Mouse (Mus musculus) forebrain, embryonic 13.5 days (tissue): Measurements from ENCODE around the gene Sbno2. TPM values are rescaled to one million over a fixed set of nuclear protein-coding genes. Genes with fewer than 3 reads are reported as not detected.
A peak's percentile ranks its signal among the peaks of the same experiment; 100 is the strongest.

Source experiments
- ATAC-seq: fragments of 200-750 bp; cut with Nextera tagmentation; 2 replicates; pipeline ENCODE4 v1.8.0; 2017
- H3K27ac ChIP-seq: fragments of 300-500 bp; sonication (generic); 2 replicates; pipeline ENCODE4 v1.5.1; 2015; ENCODE audit warnings: inconsistent platforms, mild to moderate bottlenecking, moderate library complexity
- H3K27me3 ChIP-seq: fragments of 300-500 bp; sonication (generic); 2 replicates; pipeline ENCODE4 v1.6.1; 2015; ENCODE audit warnings: mild to moderate bottlenecking, inconsistent platforms
- H3K36me3 ChIP-seq: fragments of 300-500 bp; sonication (generic); 2 replicates; pipeline ENCODE4 v1.6.1; 2015; ENCODE audit warnings: mild to moderate bottlenecking, inconsistent platforms; ENCODE audit not compliant: poor library complexity, severe bottlenecking
- H3K4me1 ChIP-seq: fragments of 300-500 bp; sonication (generic); 2 replicates; pipeline ENCODE4 v1.6.1; 2015; ENCODE audit warnings: inconsistent platforms
- H3K4me2 ChIP-seq: fragments of 300-500 bp; sonication (generic); 2 replicates; pipeline ENCODE4 v1.6.1; 2015; ENCODE audit warnings: inconsistent platforms, mild to moderate bottlenecking, moderate library complexity
- H3K4me3 ChIP-seq: fragments of 300-500 bp; sonication (generic); 2 replicates; pipeline ENCODE4 v1.5.1; 2015; ENCODE audit warnings: mild to moderate bottlenecking, inconsistent platforms
- H3K9ac ChIP-seq: fragments of 300-500 bp; sonication (generic); 2 replicates; pipeline ENCODE4 v1.6.1; 2015; ENCODE audit warnings: mild to moderate bottlenecking, inconsistent platforms
- H3K9me3 ChIP-seq: fragments of 300-500 bp; sonication (generic); replicated peaks from 2 replicates; pipeline ENCODE4 v1.6.1; 2016; ENCODE audit warnings: inconsistent platforms
- WGBS: fragments of 180-500 bp; shearing (Covaris S2); methylation state at CpG from one replicate; pipeline ENCODE4 v1.1.7; 2015; 5-methylcytosine and 5-hydroxymethylcytosine counted together
- polyA plus RNA-seq: library from polyadenylated mRNA; unstranded; fragments of >200 nt; fragmentation: Nextera tagmentation; extraction: Ambion mirVana; gene quantifications from 2 replicates; pipeline ENCODE4 v1.2.1, GENCODE M21; 2015

Gene Sbno2
- polyA plus RNA-seq, 1 experiment from 2014 or later: 11.6 TPM

DNA sequence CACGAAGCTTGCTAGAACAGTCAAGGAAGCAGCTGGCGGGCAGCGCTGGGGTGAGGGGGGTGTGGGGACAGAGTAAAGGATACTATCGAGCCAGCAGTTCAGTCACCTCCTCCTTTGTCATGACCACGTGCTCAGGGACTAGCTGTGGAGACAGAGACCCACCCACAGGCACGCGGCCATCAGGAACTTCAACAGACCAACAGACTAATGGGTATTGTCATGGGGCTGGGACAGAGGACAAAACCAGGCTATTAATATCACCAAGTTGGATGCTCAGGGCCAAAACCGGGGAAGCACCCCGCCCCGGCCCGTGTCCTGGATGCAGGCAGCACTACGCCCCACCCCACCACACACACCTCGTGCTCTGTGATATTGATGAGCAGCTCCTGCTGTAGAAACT lies 68.5 kb downstream of the Sbno2 start:
- H3K9me3 ChIP-seq: no peaks in the 10 kb centered on the region
- peaks cover 43% of the 10 kb centered on the region for H3K36me3 ChIP-seq
- H3K27me3 ChIP-seq: no peaks in the 10 kb centered on the region
- H3K9ac ChIP-seq: no peak overlapping the region
- no peak overlapping the region for H3K4me2 ChIP-seq
- WGBS: 91% methylated on average over 13 of the region's 13 CpGs
- H3K27ac ChIP-seq: no peak overlapping the region
- no peak overlapping the region for H3K4me3 ChIP-seq
- H3K4me1 ChIP-seq: peaks cover 13% of the 10 kb centered on the region
- ATAC-seq: no peak

DNA sequence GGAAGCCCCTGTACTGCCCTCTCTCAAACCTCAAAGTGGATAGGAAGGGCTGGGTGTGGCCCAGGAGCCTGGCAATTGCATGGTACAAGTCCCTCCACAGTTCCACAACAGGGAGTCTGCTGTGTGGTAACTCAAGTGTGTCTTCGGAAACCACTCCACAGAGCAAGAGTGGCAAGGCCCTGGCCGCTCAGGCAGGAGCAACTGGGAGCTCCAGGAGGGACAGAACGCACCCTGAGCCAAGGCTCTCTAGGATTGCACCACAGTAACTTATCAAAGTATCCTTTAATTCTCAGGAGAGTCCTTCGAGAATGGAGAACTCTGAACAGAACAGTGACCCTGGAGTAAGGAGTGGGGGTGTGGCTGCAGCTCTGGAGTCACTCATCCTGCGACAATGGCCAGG lies 69.7 kb downstream of the Sbno2 start:
- Histone ChIP-seq H3K9ac (no peak overlapping the region), H3K4me3 (no peak overlapping the region), H3K27me3 (no peaks in the 10 kb centered on the region), H3K4me2 (no peak overlapping the region), H3K4me1 (peaks cover 13% of the 10 kb centered on the region), H3K27ac (no peak overlapping the region), H3K9me3 (no peaks in the 10 kb centered on the region), H3K36me3 (peaks cover 43% of the 10 kb centered on the region)
- 98% methylated on average over 5 of the region's 5 CpGs for WGBS
- no peak for ATAC-seq

DNA sequence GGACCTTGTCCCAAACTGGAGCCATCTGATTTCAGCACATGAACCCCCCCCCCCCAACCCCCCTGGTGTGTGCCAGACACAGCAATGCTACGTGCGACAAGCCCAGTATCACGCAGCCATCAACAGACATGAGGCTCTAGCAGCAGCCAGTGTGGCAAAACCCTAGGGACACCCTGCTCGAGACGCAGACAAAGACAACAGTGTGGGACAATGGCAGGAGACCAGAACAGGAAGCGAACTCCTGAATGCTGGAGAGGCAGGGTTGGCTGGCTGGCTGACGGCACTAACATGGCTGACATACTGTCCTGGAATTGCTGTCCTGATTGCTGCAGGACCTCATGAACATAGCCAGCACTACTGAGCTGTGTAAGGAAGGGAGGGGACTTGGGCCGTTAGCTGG lies 70.2 kb downstream of the Sbno2 start:
- no peak overlapping the region for H3K4me2 ChIP-seq
- H3K36me3 ChIP-seq: peaks cover 43% of the 10 kb centered on the region
- no peaks in the 10 kb centered on the region for H3K27me3 ChIP-seq
- peaks cover 13% of the 10 kb centered on the region for H3K4me1 ChIP-seq
- H3K9ac ChIP-seq: no peak overlapping the region
- no peak overlapping the region for H3K4me3 ChIP-seq
- WGBS: 80% methylated on average over 8 of the region's 8 CpGs
- ATAC-seq: no peak
- H3K27ac ChIP-seq: no peak overlapping the region
- H3K9me3 ChIP-seq: no peaks in the 10 kb centered on the region

DNA sequence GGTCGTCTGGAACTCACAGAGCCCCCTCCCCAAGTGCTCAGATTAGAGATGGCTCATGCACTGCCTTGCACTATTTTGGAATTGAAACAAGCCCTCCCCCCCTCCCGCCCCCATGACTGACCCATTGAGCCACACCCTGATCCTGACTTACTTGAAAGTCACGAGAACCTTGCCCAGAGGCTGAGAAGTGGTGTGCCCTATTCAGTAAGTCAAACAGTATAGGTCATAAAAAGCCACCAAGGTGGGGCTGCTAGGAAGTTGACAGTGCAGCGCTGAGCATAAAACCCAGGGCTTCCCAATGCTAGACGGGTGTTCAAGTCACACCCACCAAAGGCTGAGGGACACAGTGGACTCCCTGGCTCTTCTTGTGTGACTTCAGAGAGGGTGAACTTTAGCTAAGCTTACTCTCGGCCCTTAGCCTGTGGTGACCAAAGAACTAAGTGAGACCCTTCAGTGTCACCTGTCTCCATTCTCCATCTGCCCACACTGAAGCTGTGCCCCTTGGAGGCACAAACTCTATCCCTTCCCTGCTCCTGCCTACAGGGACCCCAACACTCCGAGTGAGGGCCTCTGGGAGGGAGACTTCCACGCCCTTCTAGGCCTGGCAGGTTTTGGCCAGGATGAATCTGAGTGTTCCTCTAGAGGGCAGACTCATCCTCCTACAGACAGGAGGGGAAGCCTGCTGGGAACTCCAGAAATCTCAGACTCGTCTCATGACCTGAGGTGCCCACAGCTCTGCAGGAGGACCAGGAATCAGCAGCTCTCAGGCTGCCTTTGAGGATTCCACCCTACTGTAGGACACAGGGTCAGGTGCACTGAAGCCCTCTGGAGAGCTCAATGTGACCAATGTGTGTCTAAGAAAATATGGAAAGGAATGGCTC lies 71.6 kb downstream of the Sbno2 start:
- H3K36me3 ChIP-seq: peaks cover 43% of the 10 kb centered on the region
- no peak overlapping the region for H3K9ac ChIP-seq
- no peak overlapping the region for H3K4me3 ChIP-seq
- WGBS: 51% methylated on average over 9 of the region's 9 CpGs
- no peak overlapping the region for H3K4me2 ChIP-seq
- no peaks in the 10 kb centered on the region for H3K27me3 ChIP-seq
- H3K4me1 ChIP-seq: peaks cover 10% of the 10 kb centered on the region
- H3K9me3 ChIP-seq: no peaks in the 10 kb centered on the region
- no peak for ATAC-seq
- no peak overlapping the region for H3K27ac ChIP-seq

DNA sequence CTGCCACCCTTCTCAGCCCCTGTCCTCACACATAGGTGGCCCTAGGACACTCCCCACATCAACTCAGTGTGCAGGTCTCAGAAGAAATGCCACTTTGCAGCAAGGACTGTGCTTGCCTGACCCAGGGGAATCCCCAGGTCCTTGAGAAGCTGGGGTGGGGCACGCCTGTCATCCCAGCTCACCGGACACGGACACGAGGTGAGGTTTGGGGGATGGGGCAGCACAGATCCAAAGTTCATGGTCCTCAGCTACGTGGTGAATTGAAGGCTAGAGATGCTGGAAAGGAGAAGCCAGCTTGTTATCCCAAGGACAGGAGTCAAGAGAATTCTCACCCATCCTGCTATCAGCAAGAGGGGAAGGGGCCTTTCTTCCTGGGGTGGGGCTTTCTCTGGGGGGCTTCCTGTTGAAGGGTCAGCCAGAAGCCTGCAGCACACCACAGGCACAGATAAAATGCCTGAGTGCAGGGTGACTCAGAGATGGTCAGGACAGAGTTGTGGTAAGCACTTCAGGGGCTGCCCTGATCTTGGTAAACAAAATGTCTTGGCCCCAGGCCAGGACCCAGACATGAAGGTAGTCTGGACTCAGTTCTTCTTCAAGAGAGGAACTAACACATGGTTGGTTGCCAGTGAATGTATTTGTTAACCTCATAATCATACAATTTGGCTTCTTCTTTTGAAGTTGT lies 72.4 kb downstream of the Sbno2 start:
- Histone ChIP-seq H3K36me3 (peaks cover 36% of the 10 kb centered on the region), H3K27me3 (no peaks in the 10 kb centered on the region), H3K9me3 (no peaks in the 10 kb centered on the region), H3K4me3 (no peak overlapping the region), H3K9ac (no peak overlapping the region), H3K27ac (no peak overlapping the region), H3K4me1 (peaks cover 2% of the 10 kb centered on the region), H3K4me2 (no peak overlapping the region)
- ATAC-seq: no peak
- WGBS: 72% methylated on average over 5 of the region's 5 CpGs

DNA sequence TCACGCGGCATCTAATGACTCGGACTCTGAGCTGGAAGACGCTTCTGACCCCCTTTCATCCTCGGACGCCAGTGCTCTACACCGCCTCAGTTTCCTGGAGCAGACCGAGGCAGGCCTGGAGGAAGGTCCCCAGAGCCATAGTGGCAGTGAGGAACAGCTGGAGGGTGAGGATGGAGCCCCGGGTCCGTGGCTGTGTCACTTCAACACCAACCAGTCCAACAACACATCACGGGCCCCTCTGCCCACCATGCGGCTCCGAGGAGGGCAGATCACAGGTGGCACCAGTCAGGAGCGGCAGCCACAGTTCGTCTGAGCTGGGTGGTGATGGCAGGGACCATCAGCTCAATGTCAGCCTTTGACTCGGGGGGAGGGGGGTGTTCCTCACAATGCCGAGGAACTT lies 74.6 kb downstream of the Sbno2 start:
- no peak for ATAC-seq
- 0 out of 2 replicates have a peak overlapping the region, but pooled peaks have one; percentile 12 for H3K9ac ChIP-seq

DNA sequence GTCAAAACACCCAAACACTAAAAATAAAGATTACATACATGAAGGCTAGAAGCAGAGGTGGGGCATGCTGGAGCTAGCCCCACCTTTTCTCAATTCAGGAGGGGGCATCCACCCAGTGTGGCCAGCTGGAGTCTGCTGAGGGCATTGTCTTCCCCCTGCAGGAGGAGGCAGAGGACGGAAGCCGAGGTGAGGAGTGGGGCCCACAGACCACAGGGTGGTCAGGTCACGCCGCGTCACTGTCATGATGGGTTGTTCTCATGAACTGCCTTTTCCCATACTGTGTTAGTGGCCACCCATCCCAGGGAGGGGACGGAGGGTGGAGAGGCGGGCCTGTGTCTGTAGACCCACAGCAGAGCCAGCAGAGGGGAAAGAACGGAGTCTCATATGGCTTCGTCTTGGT lies 75.2 kb downstream of the Sbno2 start:
- H3K4me3 ChIP-seq: no peak overlapping the region
- H3K9ac ChIP-seq: no peak overlapping the region
- WGBS: 83% methylated on average over 9 of the region's 9 CpGs
- no peaks in the 10 kb centered on the region for H3K4me1 ChIP-seq
- H3K27me3 ChIP-seq: no peaks in the 10 kb centered on the region
- ATAC-seq: no peak
- H3K9me3 ChIP-seq: no peaks in the 10 kb centered on the region
- no peak overlapping the region for H3K4me2 ChIP-seq
- no peak overlapping the region for H3K27ac ChIP-seq
- peaks cover 9% of the 10 kb centered on the region for H3K36me3 ChIP-seq

More for the DNA sequence above, 74.6 kb downstream of the Sbno2 start:
- Histone ChIP-seq H3K27ac (no peak overlapping the region), H3K36me3 (peaks cover 14% of the 10 kb centered on the region), H3K4me2 (no peak overlapping the region), H3K27me3 (no peaks in the 10 kb centered on the region), H3K9me3 (no peaks in the 10 kb centered on the region), H3K4me1 (no peaks in the 10 kb centered on the region), H3K4me3 (no peak overlapping the region)
- WGBS: 85% methylated on average over 17 of the region's 17 CpGs

DNA sequence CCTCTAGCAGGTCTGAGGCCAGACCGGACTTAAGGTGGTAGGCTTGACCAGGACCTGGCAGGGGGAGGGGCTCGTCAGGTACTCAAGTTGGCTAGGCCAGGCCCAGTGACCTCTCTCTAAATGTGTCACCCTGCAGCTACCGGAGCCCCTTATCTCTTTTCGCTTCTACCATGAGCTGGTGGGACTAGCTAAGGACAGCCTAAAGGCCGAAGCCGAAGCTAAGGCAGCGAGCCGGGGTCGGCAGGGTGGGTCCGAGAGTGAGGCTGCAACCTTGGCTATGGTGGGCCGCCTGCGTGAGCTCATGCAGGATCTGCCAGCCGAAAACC lies 76.9 kb downstream of the Sbno2 start:
- no peak overlapping the region for H3K27ac ChIP-seq
- no peaks in the 10 kb centered on the region for H3K4me1 ChIP-seq
- WGBS: 92% methylated on average over 13 of the region's 13 CpGs
- H3K27me3 ChIP-seq: no peaks in the 10 kb centered on the region
- H3K4me2 ChIP-seq: no peak overlapping the region
- H3K36me3 ChIP-seq: no peaks in the 10 kb centered on the region
- no peak overlapping the region for H3K9ac ChIP-seq
- H3K9me3 ChIP-seq: no peaks in the 10 kb centered on the region
- no peak overlapping the region for H3K4me3 ChIP-seq
- no peak for ATAC-seq

DNA sequence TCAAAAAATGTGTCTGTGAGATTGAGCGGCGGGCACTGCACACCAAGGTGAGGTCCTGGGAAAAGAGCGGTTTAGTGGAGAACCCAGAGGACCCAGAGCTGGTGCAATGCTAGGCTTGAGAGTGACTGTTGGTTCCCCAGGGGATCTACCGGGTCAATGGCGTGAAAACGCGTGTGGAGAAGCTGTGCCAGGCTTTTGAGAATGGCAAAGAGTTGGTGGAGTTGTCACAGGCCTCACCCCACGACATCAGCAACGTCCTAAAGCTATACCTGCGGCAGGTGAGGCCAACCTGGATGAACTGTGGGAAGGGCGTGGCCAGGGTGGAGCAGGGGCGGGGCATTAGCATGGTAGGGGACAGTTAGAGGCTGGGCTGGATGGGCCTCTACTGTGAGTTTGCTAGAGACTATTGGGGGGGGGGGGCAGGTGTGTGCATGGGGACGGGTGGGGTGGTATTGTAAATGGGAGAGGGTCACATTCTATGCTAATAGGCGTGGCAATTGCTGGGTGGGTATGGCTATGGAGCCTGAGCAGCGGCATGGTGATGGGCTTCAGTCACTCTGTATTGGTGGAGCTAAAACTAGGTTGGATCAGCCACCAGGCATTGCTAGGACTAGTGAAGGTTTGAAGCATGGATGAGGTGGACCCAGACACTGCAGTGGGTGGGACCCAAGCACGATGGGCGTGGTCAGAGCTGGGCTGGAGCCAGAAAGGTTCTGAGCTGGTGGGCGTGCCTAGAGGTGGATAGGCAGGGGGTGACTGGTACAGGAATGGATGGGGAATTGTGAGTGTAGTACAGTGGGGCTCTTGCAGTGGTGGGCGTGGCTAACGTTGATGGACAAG lies 77.5 kb downstream of the Sbno2 start:
- H3K27ac ChIP-seq: no peak overlapping the region
- H3K4me3 ChIP-seq: no peak overlapping the region
- no peak overlapping the region for H3K4me2 ChIP-seq
- no peaks in the 10 kb centered on the region for H3K4me1 ChIP-seq
- H3K36me3 ChIP-seq: no peaks in the 10 kb centered on the region
- H3K9ac ChIP-seq: no peak overlapping the region
- ATAC-seq: no peak
- H3K9me3 ChIP-seq: no peaks in the 10 kb centered on the region
- no peaks in the 10 kb centered on the region for H3K27me3 ChIP-seq
- WGBS: 71% methylated on average over 20 of the region's 20 CpGs

DNA sequence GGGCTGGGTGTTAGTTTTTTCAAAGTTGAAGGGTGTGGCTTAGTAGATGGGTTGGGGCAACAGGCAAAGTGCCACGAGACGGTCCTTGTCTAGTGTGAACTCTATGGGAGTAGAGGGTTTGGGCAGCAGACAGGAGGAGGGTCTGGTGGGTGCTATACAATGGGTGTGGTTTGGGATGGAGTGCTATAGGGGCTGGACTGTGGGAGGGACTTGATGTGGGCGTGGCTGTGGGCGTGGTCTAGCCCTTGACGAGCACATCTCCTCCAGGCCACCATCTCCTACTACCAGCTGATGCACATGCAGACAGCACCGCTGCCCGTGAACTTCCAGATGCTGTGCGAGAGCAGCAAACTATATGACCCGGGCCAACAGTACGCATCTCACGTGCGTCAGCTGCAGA lies 79.5 kb downstream of the Sbno2 start:
- no peak overlapping the region for H3K9ac ChIP-seq
- H3K27ac ChIP-seq: no peak overlapping the region
- H3K4me1 ChIP-seq: no peaks in the 10 kb centered on the region
- H3K9me3 ChIP-seq: no peaks in the 10 kb centered on the region
- H3K27me3 ChIP-seq: no peaks in the 10 kb centered on the region
- ATAC-seq: no peak
- WGBS: 59% methylated on average over 12 of the region's 12 CpGs
- H3K36me3 ChIP-seq: no peaks in the 10 kb centered on the region
- H3K4me2 ChIP-seq: no peak overlapping the region
- no peak overlapping the region for H3K4me3 ChIP-seq

DNA sequence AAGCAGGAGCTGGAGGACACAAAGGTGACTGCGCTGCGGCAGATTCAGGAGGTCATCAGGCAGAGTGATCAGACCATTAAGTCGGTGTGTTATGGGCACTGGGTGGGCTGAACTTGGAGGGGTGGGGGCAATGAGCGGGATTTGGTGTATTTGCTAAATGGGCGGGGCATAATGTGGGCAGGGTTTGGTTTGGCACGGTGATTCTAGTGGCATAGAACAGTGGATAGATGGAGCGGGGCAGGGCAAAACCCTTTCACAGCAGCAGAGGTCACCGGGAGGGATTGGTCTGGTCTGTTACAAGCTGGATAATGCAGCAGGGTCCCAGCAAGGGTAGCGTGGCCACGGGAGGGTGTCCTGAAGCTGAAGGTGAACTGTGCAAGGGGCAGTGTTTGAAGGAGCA lies 79.9 kb downstream of the Sbno2 start:
- Histone ChIP-seq H3K4me1 (no peaks in the 10 kb centered on the region), H3K36me3 (no peaks in the 10 kb centered on the region), H3K27me3 (peaks cover 2% of the 10 kb centered on the region; the same call in 1 of the 2 replicates), H3K9me3 (no peaks in the 10 kb centered on the region), H3K4me3 (no peak overlapping the region), H3K27ac (no peak overlapping the region), H3K4me2 (no peak overlapping the region), H3K9ac (no peak overlapping the region)
- WGBS: 80% methylated on average over 10 of the region's 10 CpGs
- ATAC-seq: no peak

DNA sequence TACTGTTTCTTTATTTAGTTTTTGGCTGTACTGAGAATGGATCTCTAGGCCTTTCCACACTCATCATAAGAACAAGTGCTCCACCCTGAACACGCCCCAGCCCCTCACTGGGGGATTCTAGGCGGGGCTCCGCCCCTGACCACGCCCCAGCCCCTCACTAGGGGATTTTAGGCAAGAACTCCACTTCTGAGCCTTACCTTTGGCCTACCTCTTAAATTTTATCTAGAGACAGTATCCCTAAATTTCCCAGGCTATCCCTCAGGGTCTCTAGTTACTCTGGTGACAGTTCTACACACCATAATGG lies 80.4 kb downstream of the Sbno2 start:
- no peak overlapping the region for H3K27ac ChIP-seq
- H3K36me3 ChIP-seq: no peaks in the 10 kb centered on the region
- peaks cover 7% of the 10 kb centered on the region; the same call in 1 of the 2 replicates for H3K27me3 ChIP-seq
- WGBS: 68% methylated on average over 4 of the region's 4 CpGs
- peaks cover 2% of the 10 kb centered on the region for H3K4me1 ChIP-seq
- H3K9me3 ChIP-seq: no peaks in the 10 kb centered on the region
- H3K4me2 ChIP-seq: no peak overlapping the region
- H3K9ac ChIP-seq: no peak overlapping the region
- no peak for ATAC-seq
- H3K4me3 ChIP-seq: no peak overlapping the region
